Mouse (Mus musculus): Measurements from ENCODE around the gene Slit2. TPM values are rescaled to one million over a fixed set of nuclear protein-coding genes. Genes with fewer than 3 reads are reported as not detected.

Slit2 gene
- polyA plus RNA-seq, 1 experiment from 2014 or later = 4.6 TPM

DNA sequence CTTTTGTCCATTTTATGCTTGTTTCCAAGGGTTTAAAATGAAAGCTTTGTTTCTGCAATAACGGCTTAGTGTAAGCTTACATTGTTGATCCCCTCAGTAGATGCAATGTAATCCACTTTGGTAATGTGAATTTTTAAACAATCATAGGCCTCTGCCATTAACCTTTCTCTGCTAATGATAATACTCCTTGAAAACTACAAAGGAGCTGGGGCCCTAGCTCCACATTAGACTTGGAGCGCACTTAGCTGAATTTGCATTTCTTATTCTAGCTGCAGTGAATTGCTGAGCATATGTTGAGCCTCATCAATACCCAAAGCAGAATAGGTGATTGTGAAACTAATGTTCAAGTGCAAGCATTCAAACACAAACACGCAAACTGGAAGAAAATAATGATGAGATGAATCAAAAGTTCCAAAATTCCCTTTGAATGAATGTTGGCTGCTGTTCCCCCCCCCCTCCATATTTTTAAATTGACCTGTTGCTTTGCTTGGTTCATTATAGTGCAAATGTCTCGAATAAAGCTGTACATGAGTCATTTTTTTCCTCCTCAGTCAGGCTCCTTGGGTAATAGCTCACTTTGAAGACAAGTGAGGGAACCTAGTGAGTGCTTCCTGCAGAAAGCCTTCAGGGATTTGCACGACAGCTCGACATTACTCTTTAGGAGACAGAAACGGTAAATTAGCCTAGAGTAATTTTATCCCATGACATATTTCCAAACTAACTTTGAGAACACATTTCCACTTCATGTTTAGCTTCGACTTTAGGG lies 66.2 kb downstream of the Slit2 start:
- H3K9ac ChIP-seq (ENCODE audit: low read depth, low read length) = no peak overlapping the region
- H3K36me3 ChIP-seq (ENCODE audit: control insufficient read depth, insufficient read depth) = no peaks in the 10 kb centered on the region
- 65% methylated on average over 8 of the region's 8 CpGs for WGBS
- no peaks in the 10 kb centered on the region for H3K4me1 ChIP-seq (replicated peaks; ENCODE audit: control insufficient read depth, insufficient read depth, low read length)
- H3K27me3 ChIP-seq (replicated peaks; ENCODE audit: control insufficient read depth, insufficient read depth, low read length) = no peaks in the 10 kb centered on the region
- H3K27ac ChIP-seq (ENCODE audit: low read depth, low read length) = no peak overlapping the region
- H3K9me3 ChIP-seq (ENCODE audit: control insufficient read depth) = no peaks in the 10 kb centered on the region
- no peak for TF ChIP-seq CTCF (IDR thresholded peaks at IDR 0.05; ENCODE audit: low read depth)
- no peak for ATAC-seq
- H3K4me3 ChIP-seq (ENCODE audit: low read depth, low read length) = no peak overlapping the region
- no peak overlapping the region for H3K4me2 ChIP-seq (replicated peaks; ENCODE audit: low read depth)

DNA sequence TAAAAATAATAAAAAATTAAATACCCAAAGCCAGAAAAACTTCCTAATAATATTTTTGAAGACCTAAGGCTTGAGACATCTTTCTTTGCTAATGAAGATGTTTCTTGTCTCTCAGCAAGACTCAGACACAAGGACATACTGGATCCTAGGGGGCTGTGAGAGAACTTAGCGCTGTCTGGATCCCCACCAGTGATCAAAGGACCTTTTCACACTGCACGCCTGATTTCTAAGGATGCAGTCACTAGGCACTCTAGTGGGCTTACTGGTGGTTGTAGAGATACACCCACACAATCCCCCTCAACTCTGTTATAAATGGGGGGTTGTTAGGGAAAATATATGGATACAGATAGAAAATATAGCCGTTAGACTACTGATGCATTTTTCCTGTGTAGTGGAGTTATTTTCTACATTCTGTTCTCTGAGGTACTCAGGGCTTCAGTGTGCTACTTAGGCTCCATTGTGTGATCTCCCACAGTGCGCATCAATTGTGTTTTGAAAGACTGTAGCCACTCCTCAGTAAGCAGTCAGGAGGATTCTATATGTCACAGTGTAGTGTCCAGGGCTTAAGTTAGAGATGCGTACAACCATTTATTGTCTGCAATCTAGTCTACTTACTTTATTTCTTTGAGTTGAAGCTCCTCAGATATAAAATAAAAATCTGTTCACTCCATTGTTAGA lies 67.8 kb downstream of the Slit2 start:
- H3K27ac ChIP-seq (ENCODE audit: low read depth, low read length) = no peak overlapping the region
- H3K36me3 ChIP-seq (ENCODE audit: control insufficient read depth, insufficient read depth) = no peaks in the 10 kb centered on the region
- no peak overlapping the region for H3K4me3 ChIP-seq (ENCODE audit: low read depth, low read length)
- no peak for ATAC-seq
- H3K9me3 ChIP-seq (ENCODE audit: control insufficient read depth) = no peaks in the 10 kb centered on the region
- H3K4me1 ChIP-seq (replicated peaks; ENCODE audit: control insufficient read depth, insufficient read depth, low read length) = no peaks in the 10 kb centered on the region
- H3K4me2 ChIP-seq (replicated peaks; ENCODE audit: low read depth) = no peak overlapping the region
- no peaks in the 10 kb centered on the region for H3K27me3 ChIP-seq (replicated peaks; ENCODE audit: control insufficient read depth, insufficient read depth, low read length)
- no peak for TF ChIP-seq CTCF (IDR thresholded peaks at IDR 0.05; ENCODE audit: low read depth)
- no peak overlapping the region for H3K9ac ChIP-seq (ENCODE audit: low read depth, low read length)
- WGBS = 92% methylated on average over 5 of the region's 5 CpGs

DNA sequence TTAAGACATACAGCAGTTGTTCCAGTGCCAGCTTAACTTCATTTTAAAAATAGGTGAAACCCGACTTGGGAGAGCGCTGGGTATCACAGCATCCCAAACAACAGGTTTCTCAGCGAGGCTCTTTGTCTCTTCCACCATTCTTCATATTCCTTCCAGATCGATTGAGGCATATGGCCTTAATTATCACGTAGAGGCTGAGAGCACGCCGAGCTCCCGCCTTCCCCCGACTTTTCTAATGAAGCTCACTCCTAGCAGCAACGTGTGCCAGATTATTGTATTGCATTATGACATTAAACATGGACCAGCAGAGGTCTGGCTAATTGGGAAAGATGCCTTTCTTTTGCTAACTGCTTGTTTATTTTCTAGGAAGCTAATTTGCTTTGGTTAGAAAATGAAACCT lies 75.7 kb downstream of the Slit2 start:
- no peak for TF ChIP-seq CTCF (IDR thresholded peaks at IDR 0.05; ENCODE audit: low read depth)
- H3K4me2 ChIP-seq (replicated peaks; ENCODE audit: low read depth) = no peak overlapping the region

DNA sequence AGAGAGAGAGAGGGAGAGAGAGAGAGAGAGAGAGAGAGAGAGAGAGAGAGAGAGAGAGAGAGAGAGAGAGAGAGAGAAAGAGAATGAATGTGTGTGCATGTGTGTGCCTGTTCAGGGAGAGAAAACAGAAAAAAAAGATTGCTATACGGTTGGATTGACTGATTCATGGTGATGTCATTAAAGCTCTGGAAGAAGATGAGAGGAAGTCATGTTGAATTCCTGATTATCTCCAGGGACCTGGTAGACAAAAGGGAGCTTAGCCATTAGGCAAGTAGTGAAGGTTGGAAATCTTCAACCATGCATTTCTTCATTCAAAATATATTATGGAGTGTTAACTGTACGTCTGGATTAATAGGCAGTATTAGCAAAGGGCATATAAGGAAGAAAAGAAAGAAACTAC lies 77.8 kb downstream of the Slit2 start:
- Histone ChIP-seq H3K36me3 (ENCODE audit: control insufficient read depth, insufficient read depth) (no peaks in the 10 kb centered on the region), H3K4me1 (replicated peaks; ENCODE audit: control insufficient read depth, insufficient read depth, low read length) (no peaks in the 10 kb centered on the region), H3K27me3 (replicated peaks; ENCODE audit: control insufficient read depth, insufficient read depth, low read length) (no peaks in the 10 kb centered on the region), H3K9me3 (ENCODE audit: control insufficient read depth) (no peaks in the 10 kb centered on the region), H3K9ac (ENCODE audit: low read depth, low read length) (no peak overlapping the region), H3K4me3 (ENCODE audit: low read depth, low read length) (no peak overlapping the region), H3K27ac (ENCODE audit: low read depth, low read length) (no peak overlapping the region), H3K4me2 (replicated peaks; ENCODE audit: low read depth) (no peak overlapping the region)
- 65% methylated on average over 2 of the region's 2 CpGs for WGBS
- no peak for ATAC-seq
- no peak for TF ChIP-seq CTCF (IDR thresholded peaks at IDR 0.05; ENCODE audit: low read depth)

More for the DNA sequence above, 75.7 kb downstream of the Slit2 start:
- ATAC-seq = no peak
- no peaks in the 10 kb centered on the region for H3K4me1 ChIP-seq (replicated peaks; ENCODE audit: control insufficient read depth, insufficient read depth, low read length)
- no peaks in the 10 kb centered on the region for H3K9me3 ChIP-seq (ENCODE audit: control insufficient read depth)
- H3K27ac ChIP-seq (ENCODE audit: low read depth, low read length) = no peak overlapping the region
- no peak overlapping the region for H3K4me3 ChIP-seq (ENCODE audit: low read depth, low read length)
- no peaks in the 10 kb centered on the region for H3K36me3 ChIP-seq (ENCODE audit: control insufficient read depth, insufficient read depth)
- no peaks in the 10 kb centered on the region for H3K27me3 ChIP-seq (replicated peaks; ENCODE audit: control insufficient read depth, insufficient read depth, low read length)
- H3K9ac ChIP-seq (ENCODE audit: low read depth, low read length) = no peak overlapping the region
- 77% methylated on average over 10 of the region's 10 CpGs for WGBS

DNA sequence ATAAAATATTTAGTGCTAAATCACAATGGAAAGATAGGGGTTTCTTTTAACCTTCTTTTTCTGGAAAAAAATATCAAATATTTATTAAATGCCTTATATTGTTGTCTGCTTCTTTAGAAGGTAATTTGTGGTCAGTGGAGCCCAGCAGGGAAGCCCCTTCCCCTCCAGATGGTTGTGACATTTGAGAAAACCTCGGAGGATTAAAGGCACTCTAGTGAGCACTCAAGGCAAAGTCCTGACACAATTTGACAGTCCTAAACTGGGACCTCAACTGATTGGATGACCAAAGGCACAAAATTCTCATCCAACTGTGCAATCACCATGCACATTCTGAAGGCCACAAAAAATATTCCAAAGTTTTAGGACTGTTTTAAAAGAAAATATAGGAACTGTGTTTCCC lies 95.8 kb downstream of the Slit2 start:
- no peaks in the 10 kb centered on the region for H3K9me3 ChIP-seq (ENCODE audit: control insufficient read depth)
- H3K36me3 ChIP-seq (ENCODE audit: control insufficient read depth, insufficient read depth) = no peaks in the 10 kb centered on the region
- no peak for TF ChIP-seq CTCF (IDR thresholded peaks at IDR 0.05; ENCODE audit: low read depth)
- ATAC-seq = no peak
- no peak overlapping the region for H3K4me3 ChIP-seq (ENCODE audit: low read depth, low read length)
- no peak overlapping the region for H3K27ac ChIP-seq (ENCODE audit: low read depth, low read length)
- H3K4me1 ChIP-seq (replicated peaks; ENCODE audit: control insufficient read depth, insufficient read depth, low read length) = no peaks in the 10 kb centered on the region
- no peak overlapping the region for H3K9ac ChIP-seq (ENCODE audit: low read depth, low read length)
- WGBS = 73% methylated on average over 1 of the region's 1 CpGs
- no peaks in the 10 kb centered on the region for H3K27me3 ChIP-seq (replicated peaks; ENCODE audit: control insufficient read depth, insufficient read depth, low read length)
- H3K4me2 ChIP-seq (replicated peaks; ENCODE audit: low read depth) = no peak overlapping the region

DNA sequence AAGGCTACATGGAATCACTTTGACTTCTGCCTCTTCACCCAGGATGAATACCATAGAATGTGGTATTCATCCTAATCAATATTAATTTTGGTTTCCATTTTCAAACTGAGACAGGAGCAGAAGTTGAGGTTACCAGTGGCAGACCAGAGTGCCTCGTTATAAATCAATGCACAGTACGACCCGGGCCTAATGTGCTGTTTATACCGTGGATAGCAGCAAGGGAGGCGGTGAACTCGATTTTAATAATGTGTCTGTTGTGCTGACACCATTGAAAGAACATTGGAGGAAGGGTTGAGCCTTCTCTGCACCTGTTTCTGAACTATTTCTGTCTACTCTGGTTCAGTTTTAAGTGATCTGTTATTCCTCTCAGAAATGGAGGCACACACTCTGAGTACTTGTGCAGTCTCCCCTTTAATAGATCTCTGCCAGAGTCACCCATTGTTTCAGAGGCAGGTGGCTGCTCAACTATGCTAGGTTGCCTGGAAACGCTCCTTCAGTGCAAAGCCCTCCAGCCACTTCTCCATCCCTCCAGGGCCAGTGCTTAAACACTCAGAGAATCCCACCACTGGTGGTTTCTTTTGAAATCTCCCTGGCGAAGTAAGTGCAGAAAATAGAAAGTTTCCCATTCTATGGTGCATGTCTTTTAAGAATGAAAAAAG lies 98.4 kb downstream of the Slit2 start:
- no peak for ATAC-seq
- H3K9ac ChIP-seq (ENCODE audit: low read depth, low read length) = no peak overlapping the region
- no peak overlapping the region for H3K27ac ChIP-seq (ENCODE audit: low read depth, low read length)
- WGBS = 69% methylated on average over 8 of the region's 8 CpGs
- H3K4me2 ChIP-seq (replicated peaks; ENCODE audit: low read depth) = no peak overlapping the region
- no peaks in the 10 kb centered on the region for H3K36me3 ChIP-seq (ENCODE audit: control insufficient read depth, insufficient read depth)
- H3K4me1 ChIP-seq (replicated peaks; ENCODE audit: control insufficient read depth, insufficient read depth, low read length) = no peaks in the 10 kb centered on the region
- no peaks in the 10 kb centered on the region for H3K27me3 ChIP-seq (replicated peaks; ENCODE audit: control insufficient read depth, insufficient read depth, low read length)
- no peak overlapping the region for H3K4me3 ChIP-seq (ENCODE audit: low read depth, low read length)
- no peaks in the 10 kb centered on the region for H3K9me3 ChIP-seq (ENCODE audit: control insufficient read depth)
- TF ChIP-seq CTCF (IDR thresholded peaks at IDR 0.05; ENCODE audit: low read depth) = no peak
